Mouse (Mus musculus) heart, embryonic 16.5 days (tissue): ENCODE measurements at regions not wholly inside any gene's neighbourhood (a gene's known extent, or its start where the extent isn't known, plus 50 kb on each side); places are given as distances from the start of the nearest gene placed in this dataset.

Experiments used
- ATAC-seq: fragments of 200-750 bp; cut with Nextera tagmentation; replicated peaks from 2 replicates; pipeline ENCODE4 v1.8.0; 2017; ENCODE audit warnings: moderate number of reproducible peaks; ENCODE audit not compliant: insufficient read depth, low FRiP score; ENCODE audit errors: extremely low read depth
- H3K27ac ChIP-seq: fragments of 300-500 bp; sonication (generic); 2 replicates; pipeline ENCODE4 v1.5.1; 2014; ENCODE audit warnings: mild to moderate bottlenecking, low read length, control low read depth, moderate library complexity
- H3K27me3 ChIP-seq: fragments of 300-500 bp; sonication (generic); 2 replicates; pipeline ENCODE4 v1.6.1; 2014; ENCODE audit warnings: low read length, mixed read lengths; ENCODE audit not compliant: control insufficient read depth, insufficient read depth
- H3K36me3 ChIP-seq: fragments of 300-500 bp; sonication (generic); 2 replicates; pipeline ENCODE4 v1.6.1; 2014; ENCODE audit not compliant: control insufficient read depth, insufficient read depth
- H3K4me1 ChIP-seq: fragments of 300-500 bp; sonication (generic); 2 replicates; pipeline ENCODE4 v1.6.1; 2014; ENCODE audit warnings: low read length, mixed read lengths; ENCODE audit not compliant: control insufficient read depth, insufficient read depth
- H3K4me2 ChIP-seq: fragments of 300-500 bp; sonication (generic); 2 replicates; pipeline ENCODE4 v1.6.1; 2014; ENCODE audit warnings: low read depth, mild to moderate bottlenecking, control low read depth, low read length
- H3K4me3 ChIP-seq: fragments of 300-500 bp; sonication (generic); 2 replicates; pipeline ENCODE4 v1.5.1; 2014; ENCODE audit warnings: mild to moderate bottlenecking, control low read depth, low read length
- H3K9ac ChIP-seq: fragments of 300-500 bp; sonication (generic); 2 replicates; pipeline ENCODE4 v1.6.1; 2014; ENCODE audit warnings: low read length, control low read depth
- H3K9me3 ChIP-seq: fragments of 300-500 bp; sonication (generic); replicated peaks from 2 replicates; pipeline ENCODE4 v1.6.1; 2016; ENCODE audit warnings: low read length; ENCODE audit not compliant: control insufficient read depth
- WGBS: fragments of 180-500 bp; shearing (Covaris S2); extraction: QIAGEN DNeasy Blood & Tissue Kit; methylation state at CpG from one replicate; pipeline ENCODE4 v1.1.7; 2014; 5-methylcytosine and 5-hydroxymethylcytosine counted together

- Histone ChIP-seq H3K27ac (no peak overlapping the region), H3K4me3 (no peak overlapping the region), H3K4me1 (no peaks in the 10 kb centered on the region), H3K9ac (no peak overlapping the region), H3K9me3 (no peaks in the 10 kb centered on the region), H3K4me2 (no peak overlapping the region), H3K27me3 (peaks cover 68% of the 10 kb centered on the region), H3K36me3 (no peaks in the 10 kb centered on the region)
- ATAC-seq, result no peak
- 66% methylated on average over 9 of the region's 9 CpGs for WGBS
Measured at GRCm38 (mm10) chr19:44646548-44646947, 83.9 kb downstream of the Hif1an start.

GRCm38 (mm10) chr19:44649206-44649605, 86.6 kb downstream of the Hif1an start:
- Histone ChIP-seq H3K4me2 (no peak overlapping the region), H3K4me3 (no peak overlapping the region), H3K9ac (no peak overlapping the region), H3K4me1 (no peaks in the 10 kb centered on the region), H3K27me3 (peaks cover 66% of the 10 kb centered on the region), H3K27ac (no peak overlapping the region), H3K9me3 (no peaks in the 10 kb centered on the region), H3K36me3 (no peaks in the 10 kb centered on the region)
- 64% methylated on average over 7 of the region's 7 CpGs for WGBS
- no peak for ATAC-seq

- peaks cover 72% of the 10 kb centered on the region for H3K27me3 ChIP-seq
- no peak for ATAC-seq
- no peaks in the 10 kb centered on the region for H3K36me3 ChIP-seq
- no peak overlapping the region for H3K4me2 ChIP-seq
- H3K4me1 ChIP-seq, result no peaks in the 10 kb centered on the region
- WGBS, result 28% methylated on average over 2 of the region's 2 CpGs
- H3K4me3 ChIP-seq, result no peak overlapping the region
- no peak overlapping the region for H3K9ac ChIP-seq
- H3K27ac ChIP-seq, result no peak overlapping the region
- no peaks in the 10 kb centered on the region for H3K9me3 ChIP-seq
Measured at GRCm38 (mm10) chr19:44650841-44651240, 88.2 kb downstream of the Hif1an start.

- no peak overlapping the region for H3K27ac ChIP-seq
- no peak overlapping the region for H3K4me3 ChIP-seq
- 8% methylated on average over 4 of the region's 4 CpGs for WGBS
- H3K36me3 ChIP-seq, result no peaks in the 10 kb centered on the region
- no peaks in the 10 kb centered on the region for H3K9me3 ChIP-seq
- no peak overlapping the region for H3K4me2 ChIP-seq
- ATAC-seq, result no peak
- H3K9ac ChIP-seq, result no peak overlapping the region
- peaks cover 73% of the 10 kb centered on the region for H3K27me3 ChIP-seq
- no peaks in the 10 kb centered on the region for H3K4me1 ChIP-seq
Measured at GRCm38 (mm10) chr19:44651605-44652004, 89.0 kb downstream of the Hif1an start.

GRCm38 (mm10) chr19:44655719-44656118, 93.1 kb downstream of the Hif1an start:
- Histone ChIP-seq H3K27me3 (peaks cover 67% of the 10 kb centered on the region), H3K4me2 (no peak overlapping the region), H3K36me3 (no peaks in the 10 kb centered on the region), H3K4me1 (no peaks in the 10 kb centered on the region), H3K27ac (no peak overlapping the region), H3K9ac (no peak overlapping the region), H3K4me3 (no peak overlapping the region), H3K9me3 (no peaks in the 10 kb centered on the region)
- ATAC-seq, result no peak
- WGBS, result 4% methylated on average over 6 of the region's 6 CpGs

- no peaks in the 10 kb centered on the region for H3K9me3 ChIP-seq
- H3K36me3 ChIP-seq, result no peaks in the 10 kb centered on the region
- H3K27ac ChIP-seq, result no peak overlapping the region
- H3K4me2 ChIP-seq, result no peak overlapping the region
- no peak overlapping the region for H3K4me3 ChIP-seq
- no peak for ATAC-seq
- 21% methylated on average over 10 of the region's 10 CpGs for WGBS
- peaks cover 52% of the 10 kb centered on the region for H3K27me3 ChIP-seq
- H3K9ac ChIP-seq, result no peak overlapping the region
- H3K4me1 ChIP-seq, result no peaks in the 10 kb centered on the region
Measured at GRCm38 (mm10) chr19:44659316-44659715, 96.5 kb upstream of the Pax2 start.

GRCm38 (mm10) chr19:44669535-44669958, 86.3 kb upstream of the Pax2 start:
- Histone ChIP-seq H3K4me2 (peak overlapping the region; percentile 20; the same call in 1 of the 2 replicates), H3K27me3 (peaks cover 89% of the 10 kb centered on the region), H3K4me1 (peaks cover 4% of the 10 kb centered on the region; the same call in 1 of the 2 replicates), H3K9ac (no peak overlapping the region), H3K9me3 (no peaks in the 10 kb centered on the region), H3K27ac (no peak overlapping the region), H3K36me3 (no peaks in the 10 kb centered on the region), H3K4me3 (0 out of 2 replicates have a peak overlapping the region, but pooled peaks have one; percentile 1)
- no peak for ATAC-seq
- 0% methylated on average over 14 of the region's 14 CpGs for WGBS

- Histone ChIP-seq H3K4me1 (peaks cover 4% of the 10 kb centered on the region; the same call in 1 of the 2 replicates), H3K9me3 (no peaks in the 10 kb centered on the region), H3K27ac (no peak overlapping the region), H3K27me3 (peaks cover 94% of the 10 kb centered on the region), H3K4me2 (no peak overlapping the region), H3K9ac (no peak overlapping the region), H3K4me3 (peak overlapping the region; percentile 2; the same call in 1 of the 2 replicates), H3K36me3 (no peaks in the 10 kb centered on the region)
- WGBS, result 7% methylated on average over 45 of the region's 45 CpGs
- no peak for ATAC-seq
Measured at GRCm38 (mm10) chr19:44674621-44675245, 81.1 kb upstream of the Pax2 start.

- Histone ChIP-seq H3K27me3 (peaks cover 96% of the 10 kb centered on the region), H3K4me1 (peaks cover 4% of the 10 kb centered on the region; the same call in 1 of the 2 replicates), H3K4me2 (no peak overlapping the region), H3K36me3 (no peaks in the 10 kb centered on the region), H3K4me3 (no peak overlapping the region), H3K9ac (no peak overlapping the region), H3K27ac (no peak overlapping the region), H3K9me3 (no peaks in the 10 kb centered on the region)
- 7% methylated on average over 12 of the region's 12 CpGs for WGBS
- no peak for ATAC-seq
Measured at GRCm38 (mm10) chr19:44676555-44677120, 79.2 kb upstream of the Pax2 start.
